Mouse (Mus musculus) heart, postnatal 25 days (tissue): ENCODE results near the gene Vipr2. TPM values are rescaled to one million over a fixed set of nuclear protein-coding genes. Genes with fewer than 3 reads are reported as not detected.

Source experiments
- DNase-seq: peaks from one replicate; pipeline ENCODE4 v3.0.0; 2022; ENCODE audit warnings: low spot score
- intact Hi-C: fragments of 180-260 bp; cut with DNase I; formaldehyde crosslinking; loops from one replicate; pipeline ENCODE4 v1.15.1; 2025
- total RNA-seq, 2 experiments: library from RNA; stranded (reverse); gene quantifications; 2 replicates each; pipeline ENCODE4 v1.2.3; 2021

Gene Vipr2
- 1 to 10 TPM; 1.3 to 2.6 TPM for total RNA-seq

GRCm38 (mm10) chr12:116077074-116077854 lies at the start of gene Vipr2:
Gene Vipr2 (plus strand): TSS chr12:116077726.
- DNase-seq = no peak
- intact Hi-C loops = loop anchor here (2.0 kb wide), 1 partner anchor 122 kb away; no protein-coding TSS in a partner anchor

GRCm38 (mm10) chr12:116028095-116028494 lies 49.4 kb upstream of the Vipr2 start:
- no peak for DNase-seq
- intact Hi-C loops = no loop called here

- DNase-seq = no peak
- intact Hi-C loops = no loop called here
These were observed 42.2 kb upstream of the Vipr2 start for GRCm38 (mm10) chr12:116035346-116035745.

GRCm38 (mm10) chr12:116044785-116045184 lies 32.7 kb upstream of the Vipr2 start:
- no peak for DNase-seq
- intact Hi-C loops = loop anchor here (10.0 kb wide), 1 partner anchor 220 kb away; the partner anchor contains the start of gene Wdr60

GRCm38 (mm10) chr12:116047440-116048377 lies 29.8 kb upstream of the Vipr2 start, which contains the start of gene Zfp386:
Gene Zfp386 (plus strand): TSS chr12:116047724.
- intact Hi-C loops = loop anchor here (10.0 kb wide), 1 partner anchor 217 kb away; the partner anchor contains the start of gene Wdr60

GRCm38 (mm10) chr12:116048766-116049165 lies 28.8 kb upstream of the Vipr2 start:
- DNase-seq = no peak
- intact Hi-C loops = loop anchor here (10.0 kb wide), 1 partner anchor 216 kb away; the partner anchor contains the start of gene Wdr60

More at GRCm38 (mm10) chr12:116047440-116048377, 29.8 kb upstream of the Vipr2 start, which contains the start of gene Zfp386:
- peak; percentile 96 for DNase-seq

GRCm38 (mm10) chr12:116049236-116049635 lies 28.3 kb upstream of the Vipr2 start:
- intact Hi-C loops = loop anchor here (10.0 kb wide), 1 partner anchor 216 kb away; the partner anchor contains the start of gene Wdr60
- no peak for DNase-seq

- DNase-seq = no peak
- intact Hi-C loops = loop anchor here (10.0 kb wide), 1 partner anchor 215 kb away; the partner anchor contains the start of gene Wdr60
These were observed 27.8 kb upstream of the Vipr2 start for GRCm38 (mm10) chr12:116049701-116050100.

- intact Hi-C loops = no loop called here
- DNase-seq = no peak
These were observed 23.2 kb upstream of the Vipr2 start for GRCm38 (mm10) chr12:116054342-116054741.

- intact Hi-C loops = no loop called here
- DNase-seq = no peak
These were observed 21.4 kb upstream of the Vipr2 start for GRCm38 (mm10) chr12:116056112-116056511.

- intact Hi-C loops = no loop called here
- no peak for DNase-seq
These were observed 15.8 kb upstream of the Vipr2 start for GRCm38 (mm10) chr12:116061561-116062193.

GRCm38 (mm10) chr12:116062194-116062583 lies 15.3 kb upstream of the Vipr2 start:
- DNase-seq = no peak
- intact Hi-C loops = no loop called here

GRCm38 (mm10) chr12:116063020-116063419 lies 14.5 kb upstream of the Vipr2 start:
- intact Hi-C loops = no loop called here

GRCm38 (mm10) chr12:116071023-116071422 lies 6.5 kb upstream of the Vipr2 start:
- intact Hi-C loops = loop anchor here (2.0 to 5.0 kb wide), 2 partner anchors 132 to 546 kb away; no protein-coding TSS in a partner anchor
- DNase-seq = no peak

More at GRCm38 (mm10) chr12:116063020-116063419, 14.5 kb upstream of the Vipr2 start:
- DNase-seq = no peak

- DNase-seq = no peak
- intact Hi-C loops = loop anchor here (2.0 kb wide), 1 partner anchor 121 kb away; no protein-coding TSS in a partner anchor
These were observed 385 bp downstream of the Vipr2 start for GRCm38 (mm10) chr12:116077855-116078366.

- intact Hi-C loops = no loop called here
- no peak for DNase-seq
These were observed 5.6 kb downstream of the Vipr2 start for GRCm38 (mm10) chr12:116083125-116083524.

- DNase-seq = no peak
- intact Hi-C loops = no loop called here
These were observed 6.8 kb downstream of the Vipr2 start for GRCm38 (mm10) chr12:116084294-116084693.

GRCm38 (mm10) chr12:116086951-116087600 lies 9.6 kb downstream of the Vipr2 start:
- no peak for DNase-seq
- intact Hi-C loops = no loop called here

GRCm38 (mm10) chr12:116089836-116090235 lies 12.3 kb downstream of the Vipr2 start:
- DNase-seq = no peak
- intact Hi-C loops = no loop called here
